Mouse (Mus musculus): ENCODE data around the gene Nptxr.

- TF ChIP-seq CTCF (IDR thresholded peaks at IDR 0.05; ENCODE audit: extremely low read depth, insufficient read length, insufficient replicate concordance, low read depth, low read length) (no peak), POLR2A (IDR thresholded peaks at IDR 0.05; ENCODE audit: low read depth, low read length) (no peak)
Observed at GRCm38 (mm10) chr15:79810061-79810460, 5.5 kb upstream of the Nptxr start.
